In the genomic region with DNA sequence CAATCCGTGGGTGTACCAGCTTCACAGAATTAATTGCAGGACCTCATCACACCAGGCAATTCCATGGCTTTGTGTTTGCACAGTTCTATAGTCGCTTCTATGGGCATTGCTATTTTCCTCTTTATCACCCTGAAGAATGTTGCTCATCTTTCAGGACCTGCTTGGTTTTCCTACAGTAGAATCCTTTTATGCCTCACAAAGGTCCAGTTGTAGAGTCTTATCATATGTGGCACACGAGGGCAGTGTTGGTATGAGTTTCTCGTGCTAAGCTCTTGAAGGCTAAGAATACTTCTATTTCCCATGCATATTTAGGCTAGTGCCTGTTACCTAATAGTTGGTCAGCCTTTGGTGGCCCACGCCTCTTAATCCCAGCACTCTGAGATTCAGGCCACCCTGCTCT, we compare ENCODE assay signal across 9 mouse cellular contexts. TPM values are rescaled to one million over a fixed set of nuclear protein-coding genes. Genes with fewer than 3 reads are reported as not detected.
DNase-seq lines count a peak whose midpoint lies in the region; ATAC-seq and TF ChIP-seq lines count a peak whose summit lies in the region.
"Had no signal": no experiment of that assay in that cellular context is flagged by ENCODE, and none has a peak within 500 bp of the region (broad histone marks: within the 10 kb centered on the region; RNA-seq: fewer than 3 reads in every experiment).

No protein-coding gene starts in this region.

- WGBS in cerebellum, adult 2 months, result 12% methylated on average over 5 of the region's 5 CpGs
- WGBS in forebrain, embryonic 11.5 days, result 54% methylated on average over 5 of the region's 5 CpGs
- 30% methylated on average over 5 of the region's 5 CpGs for WGBS in liver, embryonic 11.5 days
- WGBS in stomach, embryonic 14.5 days, result 39% methylated on average over 5 of the region's 5 CpGs

- peak overlapping the region; percentile 80 for H3K9ac ChIP-seq in forebrain, embryonic 11.5 days (ENCODE audit: low read length)
- H3K9ac ChIP-seq in liver, embryonic 11.5 days (ENCODE audit: low read depth, low read length), result peak overlapping the region; percentile 86
- peak overlapping the region; percentile 67 for H3K9ac ChIP-seq in stomach, embryonic 14.5 days (replicated peaks; ENCODE audit: low read depth, low read length)

- TF ChIP-seq POLR2A in cerebellum, adult 2 months (IDR thresholded peaks at IDR 0.05; ENCODE audit: borderline replicate concordance, insufficient read depth, low read length), result no peak

- no peaks in the 10 kb centered on the region; the same call in 1 of the 2 replicates for H3K36me3 ChIP-seq in forebrain, embryonic 11.5 days (ENCODE audit: control insufficient read depth, insufficient read depth, low read length)
- no peaks in the 10 kb centered on the region for H3K36me3 ChIP-seq in liver, embryonic 11.5 days (ENCODE audit: control insufficient read depth, insufficient read depth, low read length)
- H3K36me3 ChIP-seq in stomach, embryonic 14.5 days (ENCODE audit: control insufficient read depth, insufficient read depth, low read length), result peaks cover 3% of the 10 kb centered on the region; the same call in 1 of the 2 replicates

- no peak overlapping the region for H3K27ac ChIP-seq in cerebellum, adult 2 months (ENCODE audit: insufficient read depth, low read length)
- no peak overlapping the region for H3K27ac ChIP-seq in forebrain, embryonic 11.5 days (ENCODE audit: low read depth, low read length)
- H3K27ac ChIP-seq in liver, embryonic 11.5 days (ENCODE audit: low read depth, low read length), result peak overlapping the region; percentile 66
- 0 out of 2 replicates have a peak overlapping the region, but pooled peaks have one; percentile 82 for H3K27ac ChIP-seq in stomach, embryonic 14.5 days (ENCODE audit: low read length)

- DNase-seq in cerebellum, adult 2 months, result peak in 1 of 2 experiments; percentile 31
- no peak for DNase-seq in cerebellum, postnatal 4 days (ENCODE audit: low spot score in 2 of 2)
- peak; percentile 75 for DNase-seq in 3T3-L1 (ENCODE audit: low read depth, low spot score)
- DNase-seq in forebrain, embryonic 11.5 days (ENCODE audit: low spot score), result no peak
- DNase-seq in liver, embryonic 11.5 days (ENCODE audit: low spot score), result no peak
- no peak for DNase-seq in urinary bladder, postnatal 10 days (ENCODE audit: low spot score)
- DNase-seq in gastrocnemius, postnatal 36 days, result no peak

- TF ChIP-seq CTCF in cerebellum, adult 2 months (IDR thresholded peaks at IDR 0.05; ENCODE audit: borderline replicate concordance, insufficient read depth, low read depth, low read length), result no peak

- no peaks in the 10 kb centered on the region for H3K27me3 ChIP-seq in cerebellum, adult 2 months (ENCODE audit: control insufficient read depth, insufficient read depth, low read length)
- no peaks in the 10 kb centered on the region for H3K27me3 ChIP-seq in forebrain, embryonic 11.5 days (ENCODE audit: control insufficient read depth, insufficient read depth, low read length)
- H3K27me3 ChIP-seq in liver, embryonic 11.5 days (replicated peaks; ENCODE audit: control insufficient read depth, insufficient read depth, low read length), result no peaks in the 10 kb centered on the region
- H3K27me3 ChIP-seq in stomach, embryonic 14.5 days (ENCODE audit: control insufficient read depth, insufficient read depth, low read length), result no peaks in the 10 kb centered on the region

- H3K4me3 ChIP-seq in cerebellum, adult 2 months (replicated peaks; ENCODE audit: insufficient read depth, low read depth, low read length), result peak overlapping the region; percentile 78
- H3K4me3 ChIP-seq in forebrain, embryonic 11.5 days (ENCODE audit: low read depth, low read length), result peak overlapping the region; percentile 55
- H3K4me3 ChIP-seq in liver, embryonic 11.5 days (ENCODE audit: low read depth, low read length), result peak overlapping the region; percentile 70
- H3K4me3 ChIP-seq in stomach, embryonic 14.5 days (ENCODE audit: low read depth, low read length), result peak overlapping the region; percentile 67

- no peaks in the 10 kb centered on the region for H3K9me3 ChIP-seq in forebrain, embryonic 11.5 days (ENCODE audit: control insufficient read depth, low read length)
- no peaks in the 10 kb centered on the region for H3K9me3 ChIP-seq in liver, embryonic 11.5 days (ENCODE audit: control insufficient read depth, low read length)
- no peaks in the 10 kb centered on the region for H3K9me3 ChIP-seq in stomach, embryonic 14.5 days (ENCODE audit: control insufficient read depth, low read depth, low read length)

- peaks cover 3% of the 10 kb centered on the region; the same call in 1 of the 2 replicates for H3K4me1 ChIP-seq in cerebellum, adult 2 months (ENCODE audit: control insufficient read depth, insufficient read depth, low read length)
- no peaks in the 10 kb centered on the region; the same call in 1 of the 2 replicates for H3K4me1 ChIP-seq in forebrain, embryonic 11.5 days (replicated peaks; ENCODE audit: control insufficient read depth, insufficient read depth, low read length)
- peaks cover 14% of the 10 kb centered on the region for H3K4me1 ChIP-seq in liver, embryonic 11.5 days (replicated peaks; ENCODE audit: control insufficient read depth, insufficient read depth, low read length)
- peaks cover 17% of the 10 kb centered on the region; the same call in 1 of the 2 replicates for H3K4me1 ChIP-seq in stomach, embryonic 14.5 days (ENCODE audit: control insufficient read depth, insufficient read depth, low read length)

- H3K4me2 ChIP-seq in forebrain, embryonic 11.5 days (ENCODE audit: low read depth, low read length, severe bottlenecking), result peak overlapping the region; percentile 76
- H3K4me2 ChIP-seq in liver, embryonic 11.5 days, result peak overlapping the region; percentile 96
- H3K4me2 ChIP-seq in stomach, embryonic 14.5 days (replicated peaks; ENCODE audit: low read depth, low read length), result peak overlapping the region; percentile 89

- intact Hi-C loops in gastrocnemius, postnatal 36 days (cut with DNase I), result no loop called here

- ATAC-seq in forebrain, embryonic 11.5 days (replicated peaks; ENCODE audit: low FRiP score), result no peak
- no peak for ATAC-seq in liver, embryonic 11.5 days (replicated peaks; ENCODE audit: low FRiP score)
- ATAC-seq in stomach, embryonic 14.5 days (ENCODE audit: insufficient number of reproducible peaks, insufficient read depth, low FRiP score, low read depth), result no peak

RNA-seq across cellular contexts. Expression of a gene that starts 0.6 kb away (rescaled TPM):
- polyA plus RNA-seq in cerebellum, adult 2 months (2012; rRNA removed), result 21.8 and 23.5 TPM in 2 replicates
- polyA plus RNA-seq in forebrain, embryonic 11.5 days (2014; fragmentation: Nextera tagmentation; extraction: Ambion mirVana), result 9.6 and 12.2 TPM in 2 replicates
- polyA plus RNA-seq in liver, embryonic 11.5 days (2014; fragmentation: Nextera tagmentation; extraction: Ambion mirVana), result 7.6 and 7.8 TPM in 2 replicates
- polyA plus RNA-seq in stomach, embryonic 14.5 days (2014; fragmentation: Nextera tagmentation; extraction: Ambion mirVana), result 12.4 and 12.9 TPM in 2 replicates
- 1 to 10 TPM; 2.8 to 4.0 TPM for total RNA-seq in gastrocnemius, postnatal 36 days (2021)

RNA-seq across cellular contexts. Expression of a gene that starts 1.0 kb away (rescaled TPM):
- 120 and 128 TPM in 2 replicates for polyA plus RNA-seq in cerebellum, adult 2 months (2012; rRNA removed)
- polyA plus RNA-seq in forebrain, embryonic 11.5 days (2014; fragmentation: Nextera tagmentation; extraction: Ambion mirVana), result 95.8 and 103 TPM in 2 replicates
- polyA plus RNA-seq in liver, embryonic 11.5 days (2014; fragmentation: Nextera tagmentation; extraction: Ambion mirVana), result 69.6 and 80.5 TPM in 2 replicates
- 69.7 and 71.3 TPM in 2 replicates for polyA plus RNA-seq in stomach, embryonic 14.5 days (2014; fragmentation: Nextera tagmentation; extraction: Ambion mirVana)
- 10 to 100 TPM; 14.9 to 18.7 TPM for total RNA-seq in gastrocnemius, postnatal 36 days (2021)

RNA-seq across cellular contexts. Expression of a gene that starts 18.8 kb away (rescaled TPM):
- polyA plus RNA-seq in cerebellum, adult 2 months (2012; rRNA removed), result not detected in 2 replicates
- polyA plus RNA-seq in forebrain, embryonic 11.5 days (2014; fragmentation: Nextera tagmentation; extraction: Ambion mirVana), result not detected in 2 replicates
- not detected in 2 replicates for polyA plus RNA-seq in liver, embryonic 11.5 days (2014; fragmentation: Nextera tagmentation; extraction: Ambion mirVana)
- polyA plus RNA-seq in stomach, embryonic 14.5 days (2014; fragmentation: Nextera tagmentation; extraction: Ambion mirVana), result not detected in 2 replicates
- total RNA-seq in gastrocnemius, postnatal 36 days (2021), result not detected
- total RNA-seq: hematopoietic stem cell, adult 5-6 weeks had no signal

RNA-seq across cellular contexts. Expression of a gene that starts 20.1 kb away (rescaled TPM):
- polyA plus RNA-seq in cerebellum, adult 2 months (2012; rRNA removed), result not detected in 2 replicates
- not detected in 2 replicates for polyA plus RNA-seq in forebrain, embryonic 11.5 days (2014; fragmentation: Nextera tagmentation; extraction: Ambion mirVana)
- polyA plus RNA-seq in liver, embryonic 11.5 days (2014; fragmentation: Nextera tagmentation; extraction: Ambion mirVana), result not detected in 2 replicates
- polyA plus RNA-seq in stomach, embryonic 14.5 days (2014; fragmentation: Nextera tagmentation; extraction: Ambion mirVana), result not detected in 2 replicates
- total RNA-seq in gastrocnemius, postnatal 36 days (2021), result not detected
- total RNA-seq: hematopoietic stem cell, adult 5-6 weeks had no signal

RNA-seq across cellular contexts. Expression of a gene that starts 20.1 kb away (rescaled TPM):
- not detected in 2 replicates for polyA plus RNA-seq in cerebellum, adult 2 months (2012; rRNA removed)
- not detected in 2 replicates for polyA plus RNA-seq in forebrain, embryonic 11.5 days (2014; fragmentation: Nextera tagmentation; extraction: Ambion mirVana)
- not detected in 2 replicates for polyA plus RNA-seq in liver, embryonic 11.5 days (2014; fragmentation: Nextera tagmentation; extraction: Ambion mirVana)
- polyA plus RNA-seq in stomach, embryonic 14.5 days (2014; fragmentation: Nextera tagmentation; extraction: Ambion mirVana), result 0.13 TPM in 1 of 2 replicates, not detected in the other
- total RNA-seq in gastrocnemius, postnatal 36 days (2021), result not detected
- total RNA-seq: hematopoietic stem cell, adult 5-6 weeks had no signal

Comparison
In these comparisons a context has a peak if more than half of its experiments do, and no peak if none do; other contexts are left out.
1. H3K27ac ChIP-seq: peak in liver, embryonic 11.5 days (single experiment) and stomach, embryonic 14.5 days (single experiment); none in cerebellum, adult 2 months (single experiment) and forebrain, embryonic 11.5 days (single experiment).
2. Peak in every context shown above with its lines, with median percentiles within 50 percentile points of each other: H3K4me3 ChIP-seq, H3K4me2 ChIP-seq and H3K9ac ChIP-seq.